Mouse (Mus musculus) adrenal gland, postnatal 4 days (tissue): ENCODE measurements at regions not wholly inside any gene's neighbourhood (a gene's known extent, or its start where the extent isn't known, plus 50 kb on each side); places are given as distances from the start of the nearest gene placed in this dataset.
"Not testable (repeated sequence)": the region's sequence is repeated elsewhere in the genome, so short reads cannot be mapped to it uniquely, and the experiment has no call there.

Experiments
- DNase-seq, 2 experiments: peaks; one replicate each; pipeline ENCODE4 v3.0.0; 2021 to 2022; ENCODE audit warnings: low spot score in 2 of 2, mixed read lengths in 2 of 2

DNA sequence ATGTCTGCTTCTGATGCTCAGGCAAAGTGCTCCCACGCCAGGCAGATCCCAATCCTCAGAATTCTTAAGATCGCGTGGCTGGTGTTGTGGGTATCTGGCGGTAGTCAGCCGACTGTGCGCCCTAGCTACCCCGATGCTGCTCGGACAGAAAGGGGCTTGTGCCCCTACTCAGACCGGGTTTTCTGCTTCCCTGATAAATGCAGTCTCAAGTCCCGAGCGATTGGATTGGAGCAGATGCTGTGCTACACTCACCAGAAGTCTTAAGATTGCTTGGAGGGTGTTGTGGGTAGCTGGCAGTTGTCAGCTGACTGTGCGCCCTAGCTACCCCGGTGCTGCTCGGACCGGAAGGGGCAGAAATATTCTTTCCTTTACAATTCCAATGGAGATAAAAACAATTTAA, 99.3 kb downstream of the Gm7489 start:
- not testable (repeated sequence) for DNase-seq

DNA sequence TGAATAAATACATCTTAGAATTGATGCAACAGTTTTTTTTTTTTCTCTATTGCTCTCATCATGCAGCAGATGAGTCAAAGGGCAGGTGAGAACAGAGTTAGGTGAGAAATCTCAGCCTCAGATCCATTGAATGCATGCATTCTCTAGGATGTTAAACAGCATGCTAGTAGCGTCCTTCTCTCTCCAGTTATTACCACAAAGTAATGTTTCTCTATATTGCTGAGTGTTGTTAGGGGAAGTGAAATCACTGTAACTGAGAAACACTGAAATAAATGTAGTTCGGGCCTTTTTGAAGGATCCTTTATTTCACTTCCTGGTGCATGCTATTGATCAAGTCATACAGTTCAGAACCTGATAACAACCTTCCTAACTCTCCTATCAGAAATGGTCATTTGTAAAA, 105.2 kb downstream of the Gm7489 start:
- DNase-seq, result no peak

DNA sequence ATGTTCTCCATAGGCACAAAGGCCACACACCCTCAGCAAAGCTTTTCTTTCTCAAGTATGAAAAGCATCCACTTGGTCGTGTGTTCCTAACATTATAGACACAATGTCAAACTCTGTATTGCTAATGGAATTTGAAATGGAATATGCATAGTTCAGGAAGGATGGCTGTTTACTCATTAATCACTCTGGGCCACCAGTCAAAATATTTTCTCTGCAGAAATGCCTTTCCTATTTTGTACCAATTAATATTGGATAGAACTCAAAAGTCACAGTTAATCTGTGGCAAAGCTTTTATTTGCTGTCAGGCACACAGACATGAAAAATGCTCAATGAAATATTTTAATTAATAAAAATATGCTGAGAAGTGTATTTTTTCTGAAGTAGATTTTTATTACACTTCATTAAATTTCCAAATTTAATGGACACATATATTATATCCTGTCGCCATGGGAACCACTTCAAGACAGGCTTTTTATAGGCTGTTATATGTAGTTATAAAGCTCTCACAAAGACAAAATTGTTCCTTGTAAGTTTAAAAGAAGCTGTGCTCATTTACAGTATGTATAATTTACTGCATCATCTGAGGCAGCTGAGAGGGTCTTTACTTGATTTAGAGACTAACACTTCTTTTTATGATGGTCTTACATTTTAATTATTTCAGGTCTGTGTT, 110.6 kb downstream of the Gm7489 start:
- no peak for DNase-seq

DNA sequence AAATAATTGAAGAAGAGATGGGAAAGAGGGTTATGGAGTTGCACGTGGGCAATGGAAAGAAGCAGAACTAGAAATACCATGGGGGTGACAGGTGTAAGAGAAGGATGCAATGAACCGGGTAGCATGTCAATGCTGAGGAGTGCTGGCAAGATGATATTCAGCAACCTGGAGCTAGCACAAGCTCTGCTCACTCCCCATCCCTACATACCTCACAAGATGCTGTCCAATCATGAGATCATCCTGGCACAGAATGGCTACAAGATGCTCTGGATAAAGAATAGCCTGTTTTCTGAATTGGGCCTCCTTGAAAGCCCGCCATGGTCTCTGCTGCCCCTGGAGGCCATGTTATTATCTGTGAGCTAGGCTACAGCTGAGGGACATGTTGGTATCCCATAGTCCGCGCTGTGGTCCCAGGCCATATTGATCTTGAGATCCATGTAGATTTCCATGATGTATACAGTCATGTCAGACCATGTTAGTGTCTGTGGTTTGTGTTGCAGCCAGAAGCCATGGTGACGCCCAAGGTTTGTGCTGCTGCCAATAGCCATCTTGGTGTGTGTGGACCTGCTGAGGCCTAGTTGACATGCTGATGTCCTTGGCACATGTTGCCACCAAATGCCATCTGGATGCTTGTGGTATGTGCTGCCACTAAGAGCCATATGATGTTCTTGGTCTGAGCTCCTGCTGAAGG, 114.0 kb downstream of the Gm7489 start:
- no peak for DNase-seq

DNA sequence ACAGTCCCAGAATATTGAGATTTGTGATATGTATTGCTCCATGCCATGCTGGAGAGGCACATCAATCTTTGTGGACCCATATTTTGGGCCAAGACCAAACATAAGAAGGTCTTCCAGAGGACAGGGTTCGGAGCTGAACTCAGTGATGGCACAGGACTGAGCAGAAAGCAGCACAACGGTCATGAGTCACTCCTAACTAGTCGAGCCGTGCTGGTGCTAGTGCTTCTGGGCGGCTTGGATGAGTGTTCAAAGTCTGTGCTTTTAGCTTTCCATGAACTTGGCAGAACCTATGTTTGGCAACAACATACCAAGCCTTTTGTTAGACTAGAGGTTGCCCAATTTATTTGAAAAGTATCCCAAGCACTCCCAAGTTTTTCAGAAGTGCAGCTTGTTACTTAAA, 149.1 kb downstream of the Gm7489 start:
- DNase-seq, result no peak

DNA sequence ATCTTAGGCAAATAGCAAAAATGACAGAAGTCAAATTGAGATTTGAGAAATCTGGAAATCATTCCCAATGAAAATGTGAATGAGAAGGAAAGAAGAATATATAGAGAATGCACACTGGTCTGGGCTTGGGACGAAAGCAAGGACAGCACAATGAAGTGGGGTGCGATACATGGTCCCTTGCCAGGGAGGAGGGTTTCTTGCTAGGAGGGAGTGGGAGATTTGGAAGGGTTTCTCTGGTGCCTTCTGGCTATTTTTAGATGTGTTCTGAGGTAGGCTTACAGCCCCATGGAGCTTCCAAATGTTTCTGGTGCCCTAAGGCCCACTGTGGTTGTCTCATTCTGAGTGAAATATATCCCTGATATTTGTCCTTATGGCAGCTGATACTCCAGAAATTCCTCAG, 166.0 kb downstream of the Gm7489 start:
- no peak for DNase-seq

DNA sequence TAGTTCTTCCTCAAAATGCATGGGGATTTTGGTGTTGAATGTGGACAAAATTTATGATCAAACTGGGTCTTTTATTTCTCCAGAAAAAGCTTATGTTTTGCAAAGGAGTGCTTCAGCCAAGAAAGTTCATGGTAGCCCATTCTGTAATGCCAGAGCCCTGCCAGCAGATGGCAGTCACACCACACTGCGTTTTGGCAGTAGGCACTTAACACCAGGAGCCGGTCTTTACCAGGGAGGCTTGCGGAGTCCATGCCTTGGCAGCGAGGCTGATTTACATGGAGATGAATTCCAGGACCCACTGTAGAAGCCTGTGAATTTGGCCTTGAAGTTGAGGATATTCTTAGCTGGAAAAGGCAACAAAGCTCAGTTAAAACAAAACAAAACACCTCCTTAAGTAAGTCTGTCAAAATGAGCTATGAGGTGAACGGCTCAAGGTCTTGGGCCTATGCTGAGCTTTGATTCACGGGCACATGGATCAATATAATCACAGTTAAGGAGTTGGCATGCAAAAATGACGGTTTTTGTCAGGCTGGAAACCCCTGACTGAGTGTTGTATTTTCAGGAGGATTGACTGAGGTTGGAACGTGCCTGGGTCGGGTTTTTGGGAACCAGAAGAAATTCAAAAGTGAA, 185.4 kb downstream of the Gm7489 start:
- DNase-seq, result peak; percentile 37 to 48

DNA sequence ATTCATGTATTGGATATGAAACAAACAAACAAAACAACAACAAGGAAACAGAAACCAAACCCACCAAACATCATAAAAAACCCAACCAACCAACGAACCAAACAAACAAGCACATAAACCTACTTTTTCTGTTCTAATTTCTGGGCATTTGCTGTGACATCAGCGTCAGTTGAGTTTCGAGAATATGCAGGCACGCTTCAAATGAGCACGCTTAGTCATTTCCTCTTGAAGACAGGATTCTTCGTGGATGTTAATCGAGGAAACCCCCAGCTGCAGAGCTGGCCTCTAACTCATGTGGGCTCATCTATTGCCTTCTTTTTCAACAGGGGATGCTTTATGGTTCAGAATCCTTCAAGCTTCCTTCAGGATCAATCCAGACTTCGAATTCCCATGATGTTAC, 187.0 kb downstream of the Gm7489 start:
- no peak for DNase-seq

DNA sequence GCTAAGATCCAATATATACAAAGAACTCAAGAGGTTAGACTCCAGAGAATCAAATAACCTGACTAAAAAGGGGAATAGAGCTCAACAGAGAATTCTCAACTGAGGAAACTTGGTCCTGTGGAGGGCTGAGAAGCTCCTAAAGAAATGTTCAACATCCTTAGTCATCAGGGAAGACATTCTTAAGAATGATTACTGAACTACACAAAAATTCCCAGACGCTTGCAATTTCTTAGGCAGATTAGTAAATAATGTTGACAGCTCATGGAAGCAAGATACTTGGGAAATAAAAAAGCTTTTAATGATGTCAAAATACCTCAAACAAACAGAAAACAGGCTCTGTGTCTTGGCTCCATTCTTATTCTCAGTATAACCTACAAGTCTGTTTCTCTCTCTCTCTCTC, 206.6 kb downstream of the Gm7489 start:
- DNase-seq, result no peak

DNA sequence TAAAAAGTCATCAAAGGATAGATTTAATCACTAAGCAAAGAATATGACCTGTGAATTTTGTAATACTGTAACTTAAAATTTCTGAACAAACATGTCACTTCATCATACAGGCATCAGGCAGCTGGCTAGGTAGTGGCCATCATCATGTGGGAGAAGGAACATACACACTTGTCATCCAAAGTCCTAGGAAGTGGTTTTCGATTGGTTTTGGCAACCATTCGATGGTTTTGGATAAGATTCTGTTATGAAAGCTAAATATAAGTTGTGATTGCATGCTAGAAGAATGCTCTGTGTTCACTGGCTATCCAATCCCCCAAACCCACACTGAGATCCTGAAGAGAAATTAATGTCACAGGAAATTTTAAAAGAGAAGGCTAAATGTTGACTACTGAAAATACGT, 207.7 kb downstream of the Gm7489 start:
- DNase-seq, result no peak

DNA sequence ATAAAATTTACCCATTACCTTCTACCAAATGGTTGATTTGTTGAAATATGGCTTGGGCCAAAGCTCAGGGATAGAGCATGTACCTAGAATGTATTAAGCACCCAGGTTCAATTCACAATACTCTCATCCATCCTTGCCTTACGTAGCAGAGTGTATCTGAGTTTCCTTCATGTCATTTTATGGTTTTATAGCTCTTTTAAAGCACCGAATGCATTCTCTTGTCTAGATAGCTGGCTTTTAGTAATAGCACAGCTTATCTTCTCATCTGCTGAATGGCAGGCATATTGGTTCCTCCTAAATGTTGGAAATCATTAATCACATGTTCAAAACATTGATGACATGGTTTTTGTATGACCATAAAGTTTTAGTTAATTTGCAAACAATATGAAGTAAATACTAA, 212.8 kb downstream of the Gm7489 start:
- DNase-seq, result no peak

DNA sequence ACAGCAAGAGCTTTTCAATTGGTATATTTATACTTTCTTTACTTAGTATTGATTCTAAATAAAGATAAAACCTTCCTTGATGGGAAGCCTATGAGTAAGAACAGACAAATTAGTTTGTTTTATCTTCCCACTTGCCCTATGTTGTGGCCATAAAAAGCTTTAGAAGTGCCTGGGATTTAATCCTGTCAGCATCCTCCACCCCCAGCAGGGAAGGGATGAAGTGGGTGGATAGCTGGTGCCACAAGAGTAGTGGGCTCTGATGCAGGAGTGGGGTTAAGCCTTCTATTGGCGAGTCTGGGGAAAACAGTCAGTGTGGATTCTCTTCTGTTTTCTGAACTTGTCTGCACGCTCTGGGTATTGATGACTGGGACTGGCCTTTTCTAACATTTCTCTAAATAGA, 227.7 kb downstream of the Gm7489 start:
- DNase-seq, result no peak

DNA sequence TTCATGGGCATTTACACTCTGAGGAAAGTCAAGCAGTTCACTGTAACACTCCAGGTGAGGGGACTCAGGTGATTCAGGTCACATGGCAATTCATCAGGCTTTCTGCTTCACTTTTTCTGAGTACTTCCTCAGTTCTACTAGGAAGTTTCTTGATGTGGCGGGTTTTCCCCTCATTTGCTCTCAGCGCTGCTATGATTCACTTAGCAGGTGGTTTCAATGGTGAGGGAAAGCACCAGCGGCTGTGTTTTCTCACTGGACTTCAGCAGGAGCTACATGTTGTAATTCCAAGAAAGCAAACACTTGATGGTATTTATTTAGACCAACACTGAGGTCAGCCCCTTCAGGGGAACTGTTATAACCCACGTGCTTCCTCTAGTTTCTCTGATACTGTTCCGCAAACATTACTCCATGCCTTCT, 229.4 kb downstream of the Gm7489 start:
- DNase-seq, result no peak

DNA sequence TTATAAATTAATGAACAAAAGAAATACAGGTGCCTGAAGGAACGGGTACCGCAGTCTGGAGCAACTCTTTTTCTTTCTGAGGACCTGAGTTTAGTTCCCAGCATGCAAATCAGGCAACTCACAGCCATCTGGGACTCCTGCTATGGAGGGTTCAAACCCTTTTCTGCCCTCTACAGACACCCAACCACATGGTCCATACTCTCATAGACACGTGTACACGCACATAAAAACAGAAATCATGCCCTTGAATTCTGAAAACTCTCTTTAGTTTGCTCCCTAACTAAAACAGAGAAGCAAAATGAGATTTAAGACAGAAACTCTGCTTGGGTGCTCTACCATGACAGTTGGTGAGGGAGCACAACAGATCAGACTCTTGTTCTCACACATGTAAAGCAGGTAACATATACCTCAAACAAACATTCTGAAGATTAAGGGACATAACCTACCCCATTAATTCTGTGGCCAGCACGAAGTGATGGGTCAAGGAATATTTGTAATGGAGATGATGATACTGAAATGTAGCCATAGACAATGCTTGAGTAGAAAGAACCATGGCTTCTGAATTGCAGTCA, 233.3 kb downstream of the Gm7489 start:
- no peak for DNase-seq

DNA sequence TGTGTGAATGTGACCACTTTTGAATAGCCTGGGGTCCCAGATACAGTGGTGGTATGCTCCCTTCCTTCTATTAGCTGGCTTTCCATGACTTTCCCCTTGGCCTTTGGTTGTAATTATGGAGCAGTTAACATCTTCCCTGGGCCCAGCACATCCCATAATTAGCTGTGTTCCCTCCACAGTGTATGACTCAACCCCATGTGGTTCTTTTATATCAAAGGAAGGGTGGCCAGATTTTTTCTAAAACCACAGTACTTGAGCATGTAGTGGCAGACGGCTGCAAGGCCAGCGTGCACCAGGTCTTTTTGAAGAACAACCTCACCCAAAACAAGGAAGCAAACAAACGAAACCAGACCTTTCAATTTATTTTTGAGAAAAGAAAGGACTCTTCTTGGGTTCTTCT, 235.8 kb downstream of the Gm7489 start:
- DNase-seq, result no peak

DNA sequence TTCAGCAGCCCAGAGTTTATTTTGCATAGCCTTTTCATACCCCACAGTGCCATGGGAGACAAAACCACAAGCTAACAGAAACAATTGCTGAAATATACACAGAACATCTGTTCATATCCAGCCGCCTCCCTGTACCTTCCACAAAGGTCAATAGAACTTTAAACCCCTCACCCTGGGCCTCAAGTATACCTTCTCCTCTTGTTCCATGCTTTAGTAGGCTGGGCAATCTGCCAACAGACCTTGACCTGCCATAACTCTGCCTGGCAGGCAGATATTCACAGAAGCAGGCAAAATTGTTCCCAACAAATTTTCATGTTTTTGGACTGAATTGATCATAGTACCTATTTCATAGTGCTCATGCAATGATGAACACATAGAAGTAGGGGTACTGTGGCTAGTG, 279.6 kb downstream of the Gm7489 start:
- peak; percentile 5 to 16 for DNase-seq

DNA sequence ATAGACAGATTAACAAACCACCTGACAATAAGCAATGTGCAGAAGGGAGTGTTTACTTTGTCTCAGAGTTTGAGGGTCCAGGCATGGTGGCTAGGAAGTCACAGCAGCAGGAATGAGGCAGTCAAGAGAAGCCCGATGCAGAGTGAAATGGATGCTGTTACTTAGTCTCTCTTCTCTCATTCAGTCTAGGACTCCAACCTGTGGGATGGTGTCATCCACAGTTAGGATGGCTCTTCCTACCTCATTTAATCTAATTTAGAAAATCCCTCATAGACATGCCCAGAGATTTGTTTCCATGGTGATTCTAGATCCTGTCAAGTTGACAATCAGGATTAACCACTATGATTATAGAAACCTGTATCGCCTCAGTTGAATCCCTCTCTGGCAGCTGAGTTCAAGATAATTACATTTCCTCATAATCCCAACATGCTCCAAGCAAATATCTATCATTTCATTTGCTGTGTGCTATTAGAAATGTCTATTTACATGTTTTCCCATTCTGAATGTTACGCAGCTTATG, 283.2 kb downstream of the Gm7489 start:
- no peak for DNase-seq

DNA sequence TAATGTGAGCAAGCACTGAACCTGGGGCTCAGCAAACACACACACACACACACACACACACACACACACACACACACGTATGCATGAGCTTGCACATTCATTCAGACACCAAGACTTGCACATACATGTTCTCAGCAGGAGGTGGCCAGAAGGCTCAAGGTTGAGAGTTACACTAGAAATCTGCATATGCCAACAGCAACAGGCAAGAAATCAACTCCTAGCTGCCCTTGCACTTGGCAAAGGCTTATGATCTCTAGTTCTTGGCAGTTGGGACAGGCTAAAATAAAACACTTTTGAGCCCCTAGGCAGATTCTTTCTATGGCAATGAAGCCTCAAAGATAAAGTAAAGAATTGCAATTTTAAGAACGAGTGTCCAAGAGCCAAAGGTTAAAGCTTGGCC, 292.5 kb downstream of the Gm7489 start:
- DNase-seq, result no peak

DNA sequence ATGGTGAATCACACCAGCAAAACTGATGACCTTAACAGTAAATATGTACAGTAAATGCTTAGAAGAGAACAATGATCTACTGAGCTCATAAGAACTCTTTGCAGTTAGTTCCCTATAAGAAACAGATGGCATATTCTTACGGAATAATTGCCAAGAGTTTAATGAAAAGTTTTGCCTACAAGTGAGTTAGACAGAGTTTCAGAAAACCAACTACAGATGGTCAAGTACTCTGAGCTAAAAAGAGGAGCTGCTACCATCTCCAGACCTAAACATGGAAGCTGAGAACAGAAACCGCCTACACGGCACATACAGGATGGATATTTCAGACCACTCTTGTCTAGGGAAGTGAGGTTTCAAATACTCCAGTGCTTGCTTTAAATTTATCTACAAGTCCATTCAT, 293.1 kb downstream of the Gm7489 start:
- no peak for DNase-seq
